Mouse (Mus musculus): ENCODE data around the gene Gcdh.

The Gcdh gene

GRCm38 (mm10) chr8:84893709-84894134 is at the start of gene Gcdh:
Gcdh (minus strand) TSS chr8:84893921.
- peak; percentile 100 for ATAC-seq (ENCODE audit: low TSS enrichment)

DNA sequence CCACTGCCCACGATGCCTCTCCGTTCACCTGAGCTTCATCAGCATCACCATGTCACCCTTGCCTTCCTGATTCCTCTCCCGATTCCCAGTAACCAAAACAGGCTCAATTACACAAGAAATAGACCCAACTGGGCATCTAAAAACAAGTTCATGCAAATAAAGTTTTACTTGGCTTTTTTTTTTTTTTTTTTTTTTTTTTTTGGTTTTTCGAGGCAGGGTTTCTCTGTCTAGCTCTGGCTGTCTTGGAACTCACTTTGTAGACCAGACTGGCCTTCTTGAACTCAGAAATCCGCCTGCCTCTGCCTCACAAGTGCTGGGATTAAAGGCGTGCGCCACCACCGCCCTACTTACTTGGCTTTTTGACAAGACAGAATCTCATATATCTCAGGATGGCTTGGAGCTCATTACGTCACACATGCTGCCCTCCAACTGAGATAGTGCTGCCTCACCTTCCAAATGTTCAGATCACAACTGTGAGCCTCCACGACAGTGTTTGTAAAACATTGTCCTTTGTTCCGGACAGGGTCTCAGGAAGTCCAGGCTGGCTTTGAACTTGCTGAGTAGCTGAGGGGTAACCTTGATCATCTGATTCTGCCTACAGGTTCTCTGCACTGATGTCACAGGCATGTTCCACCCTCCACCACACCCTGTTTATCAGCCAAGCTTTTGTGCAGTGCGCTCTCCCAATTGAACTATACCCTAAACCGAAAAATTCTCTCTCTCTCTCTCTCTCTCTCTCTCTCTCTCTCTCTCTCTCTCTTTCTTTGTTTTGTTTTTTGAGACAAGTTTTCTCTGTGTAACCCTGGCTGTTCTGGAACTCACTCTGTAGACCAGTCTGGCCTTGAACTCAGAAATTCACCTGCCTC is 44.1 kb upstream of the Gcdh start:
- ATAC-seq (ENCODE audit: low TSS enrichment) = no peak

- peak; percentile 62 for ATAC-seq (ENCODE audit: low TSS enrichment)
Measured at GRCm38 (mm10) chr8:84936962-84937546, 43.3 kb upstream of the Gcdh start, which contains the start of gene Mast1. Mast1 (minus strand) TSS chr8:84937359.

- no peak for ATAC-seq (ENCODE audit: low TSS enrichment)
Measured at GRCm38 (mm10) chr8:84936041-84936961, 42.6 kb upstream of the Gcdh start.

DNA sequence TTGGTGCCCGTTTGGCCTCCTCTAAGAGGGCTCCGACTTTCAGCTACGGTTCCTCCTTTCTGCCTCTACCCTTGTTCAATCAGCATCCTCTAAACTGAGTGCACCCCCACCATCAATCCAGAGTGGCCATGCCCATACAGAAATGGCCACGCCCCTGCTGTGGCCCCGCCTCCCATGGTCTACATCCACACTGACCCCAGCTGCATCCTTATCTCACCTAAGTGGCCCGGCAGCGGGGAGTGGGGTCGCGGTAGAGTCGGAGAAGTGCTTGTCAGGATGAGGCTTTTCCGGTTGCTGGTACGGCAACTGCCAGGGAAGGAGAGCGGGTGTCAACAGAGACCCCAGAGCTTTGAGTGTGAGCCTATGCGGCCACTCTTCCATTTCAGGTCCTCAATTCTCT is 41.8 kb upstream of the Gcdh start:
- no peak for ATAC-seq (ENCODE audit: low TSS enrichment)

DNA sequence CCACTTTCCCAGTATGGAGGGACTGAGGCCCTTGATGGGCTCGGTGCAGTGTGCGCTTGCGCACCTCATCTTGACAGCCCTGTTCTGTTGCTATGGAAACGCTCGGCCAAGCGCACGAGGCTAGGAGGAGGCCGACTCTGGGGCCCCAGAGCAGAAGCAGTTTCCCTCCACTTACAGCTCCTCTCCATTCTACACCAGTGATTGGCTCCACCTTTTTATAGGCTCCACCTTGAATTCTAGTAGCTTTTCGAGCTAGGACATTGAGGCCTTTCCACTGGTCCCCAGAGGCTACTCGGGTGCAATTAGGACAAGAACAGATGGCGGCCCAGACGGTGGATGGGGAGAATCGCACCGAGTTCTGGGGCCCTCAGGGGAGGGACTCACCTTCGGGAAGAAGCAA is 41.1 kb upstream of the Gcdh start:
- ATAC-seq (ENCODE audit: low TSS enrichment) = peak; percentile 66

GRCm38 (mm10) chr8:84933767-84934559 is 40.2 kb upstream of the Gcdh start:
- peak; percentile 33; the same call in 1 of the 2 replicates for ATAC-seq (ENCODE audit: low TSS enrichment)

DNA sequence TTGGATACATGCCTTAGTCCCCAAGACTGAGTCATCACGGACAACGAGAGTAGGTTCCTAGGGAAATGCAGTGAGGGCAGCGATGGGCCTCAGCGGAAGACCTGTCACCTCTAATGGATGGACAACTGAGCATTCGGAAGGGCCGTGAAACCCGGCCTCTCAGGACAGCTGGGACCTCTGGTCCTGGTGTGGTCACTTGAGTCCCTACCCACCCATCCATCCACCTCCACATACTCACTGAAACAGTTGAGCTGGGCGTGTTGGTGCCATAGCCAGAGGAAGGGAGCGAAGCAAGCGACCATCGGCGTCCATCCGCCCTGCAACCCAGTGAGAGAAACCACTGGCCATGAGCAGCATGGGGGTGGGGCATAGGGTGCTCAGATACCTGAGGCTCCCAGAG is 36.9 kb upstream of the Gcdh start:
- no peak for ATAC-seq (ENCODE audit: low TSS enrichment)

DNA sequence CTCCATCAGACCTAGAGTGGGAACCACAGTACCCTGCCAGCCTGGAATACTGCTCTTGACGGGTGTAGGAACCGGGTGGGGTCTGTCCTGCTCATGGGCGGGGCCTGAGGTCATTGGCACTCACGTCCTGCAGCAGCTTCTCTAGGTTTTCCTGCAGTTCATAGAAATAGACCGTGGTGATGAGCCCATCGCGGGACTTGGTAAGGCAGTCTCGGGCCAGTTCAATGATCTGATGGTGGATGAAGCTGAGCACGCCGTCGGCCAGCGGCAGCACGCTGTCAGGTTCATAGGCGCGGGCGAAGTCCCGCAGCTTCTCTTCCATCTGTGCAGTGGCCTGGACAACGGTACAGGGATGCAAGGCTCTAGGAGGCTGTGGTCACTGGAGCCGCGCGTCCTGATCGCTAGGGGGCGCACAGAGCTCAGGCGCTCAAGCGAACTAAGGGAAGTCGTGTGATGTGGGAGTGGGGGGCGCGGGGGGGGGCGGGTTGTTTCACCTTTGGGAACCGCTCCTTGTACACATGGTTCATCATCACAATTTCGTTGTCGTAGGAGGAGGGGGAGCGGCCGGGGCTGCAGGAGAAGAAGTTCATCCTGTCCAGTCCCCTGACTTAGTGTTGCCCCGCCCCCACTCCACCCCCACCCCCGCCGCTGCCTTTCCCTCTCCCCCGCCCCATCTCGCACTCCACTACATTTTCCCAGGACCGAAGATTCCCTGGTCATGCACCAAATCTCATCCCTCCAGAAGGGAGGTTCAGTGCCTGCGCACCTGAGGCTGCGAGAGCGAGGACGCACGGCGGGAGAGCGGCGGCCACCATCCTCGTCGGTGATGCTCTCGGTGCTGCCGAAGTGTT is 35.0 kb upstream of the Gcdh start:
- ATAC-seq (ENCODE audit: low TSS enrichment) = peak; percentile 73

DNA sequence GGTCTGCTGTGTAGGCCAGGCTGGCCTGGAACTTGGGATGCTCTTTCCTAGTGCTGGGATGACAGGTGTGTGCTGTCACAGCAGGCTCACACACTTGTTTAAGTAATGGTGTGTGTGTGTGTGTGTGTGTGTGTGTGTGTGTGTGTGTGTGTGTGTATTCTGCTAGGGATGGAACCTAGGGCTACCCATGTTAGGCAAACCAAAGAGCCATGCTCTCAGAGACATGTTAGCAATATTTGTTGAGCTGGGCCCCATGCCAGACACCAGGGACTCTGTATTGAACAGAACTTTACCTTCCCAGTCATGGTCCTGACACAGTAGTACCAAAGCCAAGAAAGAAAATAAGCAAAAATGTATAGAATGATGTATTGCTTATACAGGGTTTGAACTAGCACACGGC is 33.8 kb upstream of the Gcdh start:
- ATAC-seq (ENCODE audit: low TSS enrichment) = no peak

DNA sequence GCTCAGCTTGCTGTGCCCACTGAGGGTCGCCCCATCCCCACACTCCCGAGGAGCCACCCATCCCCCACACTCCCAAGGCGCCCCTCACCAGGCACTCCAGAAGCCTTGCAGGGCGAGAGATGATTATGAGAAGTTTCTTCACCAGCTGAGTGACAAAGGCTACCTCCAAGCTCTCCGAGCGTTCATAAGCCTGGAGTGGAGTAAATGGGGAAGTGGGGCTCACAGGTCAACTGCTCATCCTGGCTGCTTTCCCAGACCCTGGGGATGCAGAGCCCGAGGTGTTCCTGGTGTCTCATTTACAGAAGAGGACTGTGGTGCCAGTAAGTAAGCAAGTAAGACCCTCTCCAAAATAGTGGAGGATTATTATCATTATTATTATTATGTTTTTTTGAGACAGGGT is 31.8 kb upstream of the Gcdh start:
- no peak for ATAC-seq (ENCODE audit: low TSS enrichment)

GRCm38 (mm10) chr8:84921596-84921995 is 27.9 kb upstream of the Gcdh start:
- ATAC-seq (ENCODE audit: low TSS enrichment) = no peak

DNA sequence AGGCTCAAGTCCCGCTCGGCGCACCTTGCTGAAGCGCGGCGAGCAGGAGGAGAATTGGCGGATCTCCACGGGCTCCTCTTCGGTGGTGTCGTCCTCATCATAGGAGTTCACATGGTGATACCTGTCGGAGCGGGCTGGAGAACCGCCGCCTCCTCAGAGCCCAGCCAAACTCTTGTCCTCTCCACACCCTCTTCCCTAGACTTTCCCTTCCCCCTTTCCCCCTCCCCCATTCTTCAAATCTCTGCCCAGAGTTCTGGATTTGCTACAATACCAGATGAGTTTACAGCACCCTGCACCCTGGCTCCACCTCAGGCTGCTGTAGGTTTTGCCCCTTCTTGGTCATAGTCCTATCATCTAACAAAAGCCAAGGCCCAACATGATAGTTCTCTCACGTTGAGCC is 24.9 kb upstream of the Gcdh start:
- no peak for ATAC-seq (ENCODE audit: low TSS enrichment)

- ATAC-seq (ENCODE audit: low TSS enrichment) = no peak
Measured at GRCm38 (mm10) chr8:84917781-84918180, 24.1 kb upstream of the Gcdh start.

DNA sequence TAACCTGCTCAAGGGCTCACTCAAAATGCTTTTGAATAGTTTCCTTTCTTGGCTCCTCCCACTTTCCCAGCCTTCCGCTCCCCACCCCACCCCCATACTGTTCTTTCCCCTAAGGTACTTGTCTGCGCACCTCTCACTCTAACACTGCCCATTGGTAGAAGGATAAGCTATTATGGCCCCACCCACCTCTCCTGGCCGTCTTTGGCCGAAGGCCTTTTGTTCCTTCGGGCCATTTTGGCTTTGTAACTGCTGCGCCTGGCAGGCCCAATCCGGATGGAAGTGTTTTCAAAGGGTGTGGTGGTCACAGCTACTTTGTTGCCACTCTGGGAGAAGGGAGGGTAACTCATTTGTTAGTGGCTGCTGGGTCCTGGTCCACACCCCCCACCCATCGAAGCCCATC is 21.5 kb upstream of the Gcdh start:
- no peak for ATAC-seq (ENCODE audit: low TSS enrichment)

- no peak for ATAC-seq (ENCODE audit: low TSS enrichment)
Measured at GRCm38 (mm10) chr8:84913960-84914359, 20.2 kb upstream of the Gcdh start.

- ATAC-seq (ENCODE audit: low TSS enrichment) = no peak
Measured at GRCm38 (mm10) chr8:84913502-84913900, 19.8 kb upstream of the Gcdh start.

GRCm38 (mm10) chr8:84912895-84913501 is 19.3 kb upstream of the Gcdh start:
- ATAC-seq (ENCODE audit: low TSS enrichment) = peak; percentile 14; the same call in 1 of the 2 replicates

GRCm38 (mm10) chr8:84912391-84912790 is 18.7 kb upstream of the Gcdh start:
- ATAC-seq (ENCODE audit: low TSS enrichment) = no peak

DNA sequence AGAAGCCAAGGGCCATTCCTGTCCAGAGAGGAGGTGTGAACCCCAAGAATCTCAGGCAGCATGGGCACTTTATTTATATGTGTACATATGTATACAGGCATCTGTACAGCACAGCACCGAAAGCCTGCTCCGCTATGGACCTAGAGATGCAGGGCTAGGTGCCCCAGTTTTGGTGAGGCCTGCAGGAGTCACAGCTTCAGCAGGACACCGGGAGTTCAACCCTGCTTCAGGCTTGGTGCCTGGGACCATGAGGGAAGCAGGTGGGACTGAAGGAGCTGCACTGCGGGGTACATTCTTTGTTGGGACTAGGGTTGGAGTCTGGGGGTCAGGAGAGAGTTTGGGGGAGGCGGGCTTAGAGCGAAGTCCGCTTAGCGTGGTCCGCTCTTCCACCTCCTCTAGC is 18.1 kb upstream of the Gcdh start:
- ATAC-seq (ENCODE audit: low TSS enrichment) = no peak
